25 mouse cellular contexts compared by ENCODE assay signal in genomic region chr6:99964007-99964406, GRCm38 (mm10).
"Had no signal": no experiment of that assay in that cellular context is flagged by ENCODE, and none has a peak within 500 bp of the region (broad histone marks: within the 10 kb centered on the region; RNA-seq: fewer than 3 reads in every experiment).

No protein-coding gene starts in this region.

- H3K9me3 ChIP-seq: heart, embryonic 15.5 days; hindbrain, embryonic 13.5 days; hindbrain, embryonic 15.5 days; kidney, embryonic 15.5 days; limb, embryonic 15.5 days had no signal

- H3K9ac ChIP-seq: heart, embryonic 13.5 days; heart, embryonic 15.5 days; hindbrain, embryonic 13.5 days; hindbrain, embryonic 15.5 days; kidney, embryonic 15.5 days; limb, embryonic 13.5 days; limb, embryonic 15.5 days had no signal

- H3K36me3 ChIP-seq: heart, embryonic 13.5 days; heart, embryonic 15.5 days; hindbrain, embryonic 13.5 days; hindbrain, embryonic 15.5 days; kidney, embryonic 15.5 days; limb, embryonic 13.5 days; limb, embryonic 15.5 days had no signal

- H3K4me1 ChIP-seq: kidney, embryonic 15.5 days had no signal

- H3K4me3 ChIP-seq: heart, adult 2 months; heart, embryonic 13.5 days; heart, embryonic 15.5 days; hindbrain, embryonic 13.5 days; hindbrain, embryonic 15.5 days; kidney, embryonic 15.5 days; limb, embryonic 13.5 days; limb, embryonic 15.5 days had no signal

- H3K4me2 ChIP-seq: heart, embryonic 11.5 days; heart, embryonic 13.5 days; heart, embryonic 15.5 days; hindbrain, embryonic 13.5 days; hindbrain, embryonic 15.5 days; kidney, embryonic 15.5 days; limb, embryonic 13.5 days; limb, embryonic 15.5 days had no signal

- H3K27ac ChIP-seq: heart, adult 2 months; heart, embryonic 13.5 days; heart, embryonic 15.5 days; hindbrain, embryonic 13.5 days; hindbrain, embryonic 15.5 days; hindbrain, postnatal 0 days; kidney, embryonic 15.5 days; kidney, postnatal 0 days; limb, embryonic 13.5 days; limb, embryonic 15.5 days had no signal

- ATAC-seq: hindbrain, postnatal 0 days; intestine, embryonic 16.5 days had no signal

- DNase-seq: gastrocnemius, postnatal 14 days; gastrocnemius, postnatal 36 days; heart, adult 11 months; heart, adult 2 months; heart, postnatal 14 days; heart, postnatal 36 days; kidney, adult 11 months; kidney, adult 2 months; kidney, adult 9 months; kidney, postnatal 14 days; kidney, postnatal 36 days; layer of hippocampus, adult 9-11 months; layer of hippocampus, postnatal 36 days; left cerebral cortex, postnatal 4 days had no signal
